Mouse (Mus musculus) bone marrow, adult 2 months (tissue): Measurements from ENCODE around the gene Bhlha9.

Source experiments
- CTCF ChIP-seq: fragments of 200-500 bp; IDR thresholded peaks from 2 replicates; pipeline ENCODE4 v1.5.1; 2011; ENCODE audit warnings: low read length, control low read depth; ENCODE audit not compliant: control insufficient read depth, insufficient read depth
- POLR2A ChIP-seq: fragments of 200-500 bp; IDR thresholded peaks from 2 replicates; pipeline ENCODE4 v1.6.1; 2011; ENCODE audit warnings: low read depth, mild to moderate bottlenecking, control low read depth, low read length, borderline replicate concordance; ENCODE audit not compliant: control insufficient read depth

DNA sequence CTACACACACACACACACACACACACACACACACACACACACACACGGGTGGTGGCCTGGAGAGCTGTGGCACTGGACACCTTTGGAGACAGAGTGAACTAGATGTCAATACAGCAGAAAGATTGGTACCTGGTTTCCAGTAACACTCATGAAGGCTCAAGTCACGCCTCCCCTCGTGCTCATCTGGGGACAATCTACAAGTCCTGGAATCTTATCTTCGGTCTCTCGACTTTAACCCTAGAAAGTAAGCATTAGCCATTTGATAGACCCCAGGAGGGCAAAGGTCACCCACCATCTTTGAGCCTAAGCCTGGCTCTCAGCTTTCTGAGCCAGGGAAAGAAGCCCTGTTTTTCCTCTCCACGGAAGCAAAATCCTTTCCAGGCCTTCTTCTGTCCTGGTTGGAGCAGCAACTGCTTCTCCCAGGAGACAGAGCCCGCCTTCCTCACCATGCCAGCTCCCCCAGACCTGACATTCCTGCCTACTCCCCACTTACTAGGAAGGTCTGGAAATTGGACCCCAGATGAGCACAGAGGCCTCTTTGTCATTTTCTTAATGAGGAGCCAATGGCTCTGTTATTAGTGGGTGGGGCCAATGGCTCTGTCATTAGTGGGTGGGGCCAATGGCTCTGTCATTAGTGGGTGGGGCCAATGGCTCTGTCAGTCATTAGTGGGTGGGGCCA is 10.3 kb upstream of the Bhlha9 start:
- TF ChIP-seq CTCF, result no peak
- TF ChIP-seq POLR2A, result no peak
